Mouse (Mus musculus) CH12.LX (cell line): ENCODE measurements around the gene Ccdc88a.

Experiments
- CTCF ChIP-seq, 2 experiments: IDR thresholded peaks in 1 of 2; conservative IDR thresholded peaks in 1 of 2; 2 replicates each; pipeline ENCODE4 v1.5.1; 2011 to 2012; ENCODE audit warnings: low read depth in 2 of 2, low read length in 2 of 2, improper control_type of control experiment in 1 of 2, inconsistent platforms in 1 of 2, mild to moderate bottlenecking in 1 of 2, moderate library complexity in 1 of 2
- UBTF ChIP-seq: IDR thresholded peaks from 2 replicates; pipeline ENCODE4 v1.6.1; 2012; ENCODE audit warnings: low read depth, mild to moderate bottlenecking, inconsistent platforms, low read length, improper control_type of control experiment, moderate library complexity

- no peak for TF ChIP-seq UBTF
- TF ChIP-seq CTCF (conservative IDR thresholded peaks at IDR 0.05 in 1 of 2, IDR thresholded peaks at IDR 0.05 in 1 of 2; ENCODE audit: low read depth in 2 of 2, low read length in 2 of 2): no peak
Observed at GRCm38 (mm10) chr11:29383493-29383892, 10.0 kb downstream of the Ccdc88a start.
